Mouse (Mus musculus) cortical plate, adult 2 months (tissue): ENCODE results near the gene Ahnak. TPM values are rescaled to one million over a fixed set of nuclear protein-coding genes. Genes with fewer than 3 reads are reported as not detected.

Source experiments
- H3K27ac ChIP-seq: fragments of 200-500 bp; 2 replicates; pipeline ENCODE4 v1.5.1; 2012; ENCODE audit warnings: low read length, control low read depth, inconsistent platforms; ENCODE audit not compliant: insufficient read depth
- H3K4me1 ChIP-seq: fragments of 200-500 bp; 2 replicates; pipeline ENCODE4 v1.6.1; 2011; ENCODE audit warnings: low read length; ENCODE audit not compliant: control insufficient read depth, insufficient read depth
- H3K4me3 ChIP-seq: fragments of 200-500 bp; 2 replicates; pipeline ENCODE4 v1.5.1; 2011; ENCODE audit warnings: mild to moderate bottlenecking, low read length, control low read depth; ENCODE audit not compliant: insufficient read depth
- CTCF ChIP-seq: fragments of 200-500 bp; IDR thresholded peaks from 2 replicates; pipeline ENCODE4 v1.5.1; 2011; ENCODE audit warnings: mild to moderate bottlenecking, control low read depth, low read length; ENCODE audit not compliant: insufficient read depth; ENCODE audit errors: extremely low read depth
- POLR2A ChIP-seq: fragments of 200-500 bp; IDR thresholded peaks from 2 replicates; pipeline ENCODE4 v1.6.1; 2011; ENCODE audit warnings: mild to moderate bottlenecking, low read length, control low read depth; ENCODE audit not compliant: insufficient read depth; ENCODE audit errors: extremely low read depth
- polyA plus RNA-seq: library from polyadenylated mRNA; depleted of rRNA; stranded (reverse); fragments of >200 nt; gene quantifications from 2 replicates; pipeline ENCODE4 v1.2.3, GENCODE M21; 2012

Ahnak gene
- polyA plus RNA-seq, 1 experiment, result 7.7 TPM

- no peak for TF ChIP-seq POLR2A
- no peak for TF ChIP-seq CTCF
- no peaks in the 10 kb centered on the region for H3K4me1 ChIP-seq
- no peak overlapping the region for H3K4me3 ChIP-seq
- no peak overlapping the region for H3K27ac ChIP-seq
Observed at GRCm38 (mm10) chr19:9038136-9038535, 49.1 kb downstream of the Ahnak start.

- no peak for TF ChIP-seq POLR2A
- no peak for TF ChIP-seq CTCF
- peaks cover 2% of the 10 kb centered on the region; the same call in 1 of the 2 replicates for H3K4me1 ChIP-seq
Observed at GRCm38 (mm10) chr19:9039266-9039665, 50.2 kb downstream of the Ahnak start.

GRCm38 (mm10) chr19:9039928-9040327 lies 50.8 kb downstream of the Ahnak start:
- Histone ChIP-seq H3K4me3 (no peak overlapping the region), H3K4me1 (peaks cover 2% of the 10 kb centered on the region; the same call in 1 of the 2 replicates), H3K27ac (no peak overlapping the region)
- TF ChIP-seq CTCF, result no peak
- no peak for TF ChIP-seq POLR2A

More at GRCm38 (mm10) chr19:9039266-9039665, 50.2 kb downstream of the Ahnak start:
- H3K27ac ChIP-seq, result no peak overlapping the region
- no peak overlapping the region for H3K4me3 ChIP-seq

GRCm38 (mm10) chr19:9040649-9041048 lies 51.6 kb downstream of the Ahnak start:
- Histone ChIP-seq H3K4me3 (no peak overlapping the region), H3K4me1 (peaks cover 2% of the 10 kb centered on the region; the same call in 1 of the 2 replicates), H3K27ac (no peak overlapping the region)
- TF ChIP-seq POLR2A (no peak), CTCF (no peak)

GRCm38 (mm10) chr19:9041074-9041473 lies 52.0 kb downstream of the Ahnak start:
- Histone ChIP-seq H3K4me1 (peaks cover 2% of the 10 kb centered on the region; the same call in 1 of the 2 replicates), H3K27ac (no peak overlapping the region), H3K4me3 (no peak overlapping the region)
- TF ChIP-seq CTCF (no peak), POLR2A (no peak)

GRCm38 (mm10) chr19:9043123-9043522 lies 54.0 kb downstream of the Ahnak start:
- Histone ChIP-seq H3K27ac (no peak overlapping the region), H3K4me3 (no peak overlapping the region), H3K4me1 (peaks cover 2% of the 10 kb centered on the region; the same call in 1 of the 2 replicates)
- TF ChIP-seq CTCF (no peak), POLR2A (no peak)

- H3K4me3 ChIP-seq, result no peak overlapping the region
- peaks cover 2% of the 10 kb centered on the region; the same call in 1 of the 2 replicates for H3K4me1 ChIP-seq
- TF ChIP-seq POLR2A (no peak), CTCF (no peak)
- no peak overlapping the region for H3K27ac ChIP-seq
Observed at GRCm38 (mm10) chr19:9044291-9044690, 55.2 kb downstream of the Ahnak start.

GRCm38 (mm10) chr19:9047207-9047945 lies 58.3 kb downstream of the Ahnak start:
- TF ChIP-seq CTCF, result no peak
- no peak for TF ChIP-seq POLR2A
- H3K27ac ChIP-seq, result no peak overlapping the region
- peaks cover 2% of the 10 kb centered on the region; the same call in 1 of the 2 replicates for H3K4me1 ChIP-seq
- no peak overlapping the region for H3K4me3 ChIP-seq

GRCm38 (mm10) chr19:9047946-9048387 lies 58.9 kb downstream of the Ahnak start:
- Histone ChIP-seq H3K27ac (no peak overlapping the region), H3K4me1 (peaks cover 2% of the 10 kb centered on the region; the same call in 1 of the 2 replicates), H3K4me3 (no peak overlapping the region)
- TF ChIP-seq CTCF, result no peak
- no peak for TF ChIP-seq POLR2A
